Mouse (Mus musculus) heart, adult 9 months (tissue): ENCODE data around the gene Dhtkd1.

ENCODE experiments used
- DNase-seq, 2 experiments: peaks; one replicate each; pipeline ENCODE4 v3.0.0; 2022; ENCODE audit warnings: low spot score in 2 of 2

Dhtkd1 gene

GRCm38 (mm10) chr2:5930291-5931054 is 12.1 kb downstream of the Dhtkd1 start:
- no peak for DNase-seq

GRCm38 (mm10) chr2:5929793-5930192 is 12.8 kb downstream of the Dhtkd1 start:
- no peak for DNase-seq

DNA sequence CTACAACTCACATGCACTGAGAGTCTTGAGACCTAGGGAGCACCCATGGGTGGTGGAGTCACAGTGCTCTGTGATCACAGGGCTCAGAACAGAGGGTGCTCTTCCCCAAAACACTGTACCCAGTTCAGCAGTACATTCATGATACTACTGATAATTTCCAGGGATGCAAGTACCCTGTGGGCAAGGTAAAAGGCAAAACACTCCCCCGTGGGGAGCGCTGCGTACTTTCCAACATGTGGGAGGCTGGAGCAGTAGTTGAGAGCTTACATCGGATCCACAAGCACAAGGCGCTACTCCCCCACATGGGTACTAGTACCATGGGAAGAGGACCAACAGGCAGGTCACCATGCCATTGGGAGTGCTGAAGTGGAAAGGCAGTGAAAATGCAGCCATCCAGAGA is 15.1 kb downstream of the Dhtkd1 start:
- DNase-seq, result no peak

- DNase-seq, result no peak
Measured at GRCm38 (mm10) chr2:5923786-5924185, 18.8 kb downstream of the Dhtkd1 start.

DNA sequence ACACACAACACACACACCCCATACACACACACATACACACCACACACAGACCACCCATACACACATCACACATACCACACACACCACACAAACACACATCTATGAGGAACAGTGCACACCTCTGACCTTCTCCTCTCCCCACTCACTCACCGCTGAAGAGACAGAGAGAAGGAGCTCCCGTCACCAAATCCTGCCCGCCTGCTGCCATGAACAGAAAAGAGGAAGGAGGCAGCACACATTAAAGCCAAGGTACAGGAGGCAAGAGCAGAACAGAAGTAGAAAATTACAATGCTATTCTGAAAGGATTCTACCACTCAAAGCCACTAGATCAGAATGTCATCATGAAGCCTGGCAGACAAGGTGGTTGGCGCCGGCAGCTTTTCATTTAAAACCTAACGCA is 19.8 kb downstream of the Dhtkd1 start:
- DNase-seq, result no peak

GRCm38 (mm10) chr2:5911282-5911965 is 31.2 kb downstream of the Dhtkd1 start:
- no peak for DNase-seq

GRCm38 (mm10) chr2:5906625-5907024 is 36.0 kb downstream of the Dhtkd1 start:
- DNase-seq, result peak in 1 of 2 experiments; percentile 14

GRCm38 (mm10) chr2:5906092-5906491 is 36.5 kb downstream of the Dhtkd1 start:
- no peak for DNase-seq

DNA sequence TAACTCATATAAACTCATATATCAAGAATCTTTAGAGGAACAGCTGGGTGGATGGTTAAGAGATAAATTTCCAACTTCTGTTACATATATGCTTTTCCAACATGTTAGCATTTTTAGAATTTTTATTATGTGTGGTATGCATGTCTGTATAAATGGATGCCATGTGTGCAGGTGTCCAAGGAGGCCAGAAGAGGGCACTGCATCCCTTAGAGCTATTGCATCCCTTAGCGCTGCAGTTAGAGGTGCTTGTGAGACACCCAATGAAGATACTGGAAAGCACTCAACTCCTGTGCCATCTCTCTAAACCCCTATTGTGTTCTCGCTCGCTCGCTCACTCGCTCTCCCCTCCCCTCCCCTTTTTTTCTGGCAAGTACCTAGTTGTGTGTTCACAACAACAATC is 42.4 kb downstream of the Dhtkd1 start:
- no peak for DNase-seq

GRCm38 (mm10) chr2:5894843-5895570 is 47.6 kb downstream of the Dhtkd1 start, which contains the start of gene Sec61a2:
Sec61a2 (minus strand) TSS chr2:5895432.
- peak; percentile 93 to 97 for DNase-seq

DNA sequence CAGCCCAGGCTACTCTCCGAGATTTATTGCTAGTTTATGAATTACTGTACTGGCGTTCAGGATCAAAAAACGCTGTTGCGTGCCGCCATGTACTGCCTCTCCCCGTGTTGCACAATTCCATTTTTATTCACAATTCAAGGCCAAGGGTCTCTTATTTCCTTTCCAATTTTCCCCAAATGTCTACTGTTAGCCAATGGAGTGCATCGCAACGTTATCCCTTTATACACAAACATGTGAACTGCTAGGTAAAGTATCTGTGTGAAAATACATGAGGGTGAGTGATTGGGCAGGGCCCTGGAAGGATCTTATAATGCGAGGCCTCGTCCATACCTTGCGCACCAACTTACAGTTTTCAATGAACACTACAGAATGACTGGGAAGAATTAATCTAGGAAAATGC is 48.3 kb downstream of the Dhtkd1 start:
- DNase-seq, result no peak

DNA sequence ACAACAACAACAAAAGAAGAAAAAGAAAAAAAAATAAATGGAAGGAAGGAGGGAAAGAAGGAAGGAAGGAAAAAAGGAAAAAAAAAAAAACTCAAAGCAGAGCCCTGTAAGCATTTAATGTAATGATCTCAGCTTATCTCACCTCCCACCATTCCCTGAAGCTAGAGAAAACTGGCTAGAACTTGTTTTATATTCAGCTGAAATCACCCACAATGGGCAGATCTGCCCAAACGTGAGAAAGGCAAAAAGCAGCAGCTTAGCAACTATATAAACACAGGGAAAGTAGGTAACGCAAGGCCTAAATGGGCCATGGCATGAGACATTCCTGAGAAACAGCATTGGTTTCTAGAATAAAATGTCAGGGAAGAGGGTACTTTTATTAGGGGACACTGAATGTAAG is 53.2 kb downstream of the Dhtkd1 start:
- no peak for DNase-seq

- DNase-seq, result no peak
Measured at GRCm38 (mm10) chr2:5888865-5889264, 53.7 kb downstream of the Dhtkd1 start.

GRCm38 (mm10) chr2:5877446-5877845 is 65.1 kb downstream of the Dhtkd1 start:
- no peak for DNase-seq

- no peak for DNase-seq
Measured at GRCm38 (mm10) chr2:5869746-5870145, 72.8 kb downstream of the Dhtkd1 start.

DNA sequence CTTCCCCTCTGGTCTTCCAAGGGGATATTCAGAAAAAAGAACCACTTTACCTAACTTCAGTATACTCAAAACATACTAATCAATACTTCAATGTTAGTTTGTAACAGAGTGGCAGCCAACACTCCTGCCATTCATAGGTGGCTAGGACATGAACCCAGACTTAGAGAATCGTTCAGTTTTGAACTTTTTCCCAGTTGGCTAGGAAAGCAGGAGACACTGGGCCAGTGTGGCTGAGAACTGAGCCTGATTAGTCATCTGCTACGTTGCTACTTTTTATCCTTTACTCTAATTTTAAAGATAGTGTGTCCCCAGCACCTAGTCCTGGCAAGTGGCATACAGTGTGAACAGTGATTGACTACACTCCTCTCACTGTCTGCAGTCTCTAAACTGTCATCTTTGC is 74.9 kb downstream of the Dhtkd1 start:
- no peak for DNase-seq

DNA sequence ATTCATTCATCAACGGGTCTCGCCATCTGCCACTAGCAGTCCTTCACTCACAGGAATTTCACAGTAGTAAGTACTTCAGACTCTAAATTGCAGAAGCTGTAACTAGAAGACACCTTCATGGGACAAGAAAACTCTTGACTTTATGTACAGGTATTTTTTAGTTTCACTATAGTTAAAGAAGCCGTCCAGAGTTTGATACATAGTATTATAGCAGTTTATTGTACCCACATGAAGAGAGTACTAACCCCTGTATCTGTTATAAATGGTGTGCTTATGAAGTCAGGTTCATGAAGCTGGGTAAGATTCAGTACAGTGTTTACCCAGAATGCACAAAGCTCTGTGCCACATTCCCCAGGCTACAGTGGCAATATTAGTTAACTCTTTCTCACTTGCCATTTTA is 79.8 kb downstream of the Dhtkd1 start, which contains the start of gene Gm13199:
Gene Gm13199 (minus strand): TSS at position 101 of the 400 bp plus-strand sequence.
- no peak for DNase-seq

GRCm38 (mm10) chr2:5851866-5852265 is 90.7 kb downstream of the Dhtkd1 start:
- no peak for DNase-seq

- no peak for DNase-seq
Measured at GRCm38 (mm10) chr2:5851116-5851515, 91.5 kb downstream of the Dhtkd1 start.
